ENCODE assay signal across 20 mouse cellular contexts in genomic region chr12:69156436-69156835, GRCm38 (mm10). TPM values are rescaled to one million over a fixed set of nuclear protein-coding genes. Genes with fewer than 3 reads are reported as not detected.
A peak's percentile ranks its signal among the peaks of the same experiment; 100 is the strongest.
DNase-seq lines count a peak whose midpoint lies in the region; ATAC-seq and TF ChIP-seq lines count a peak whose summit lies in the region.
"Had no signal": no experiment of that assay in that cellular context is flagged by ENCODE, and none has a peak within 500 bp of the region (broad histone marks: within the 10 kb centered on the region; RNA-seq: fewer than 3 reads in every experiment).

No protein-coding gene starts in this region.

- TF ChIP-seq CTCF in lung, embryonic 14.5 days (IDR thresholded peaks at IDR 0.05; ENCODE audit: low read depth) = no peak
- TF ChIP-seq CTCF in liver, postnatal 0 days (IDR thresholded peaks at IDR 0.05; ENCODE audit: low read depth) = no peak

- no peak overlapping the region for H3K4me2 ChIP-seq in lung, embryonic 14.5 days
- H3K4me2 ChIP-seq in liver, embryonic 13.5 days = peak overlapping the region; percentile 90
- H3K4me2 ChIP-seq in liver, postnatal 0 days (ENCODE audit: low read depth, low read length) = no peak overlapping the region
- no peak overlapping the region for H3K4me2 ChIP-seq in forebrain, embryonic 13.5 days
- H3K4me2 ChIP-seq: embryonic facial prominence, embryonic 12.5 days; hindbrain, embryonic 13.5 days had no signal

- no peaks in the 10 kb centered on the region for H3K9me3 ChIP-seq in lung, embryonic 14.5 days (ENCODE audit: low read depth, low read length)
- H3K9me3 ChIP-seq in liver, embryonic 13.5 days (replicated peaks) = no peaks in the 10 kb centered on the region
- H3K9me3 ChIP-seq in liver, postnatal 0 days (ENCODE audit: low read length) = no peaks in the 10 kb centered on the region
- H3K9me3 ChIP-seq in forebrain, embryonic 13.5 days (replicated peaks) = no peaks in the 10 kb centered on the region
- H3K9me3 ChIP-seq: embryonic facial prominence, embryonic 12.5 days; G1E; hindbrain, embryonic 13.5 days had no signal

- H3K4me1 ChIP-seq in lung, embryonic 14.5 days (ENCODE audit: insufficient read depth) = no peaks in the 10 kb centered on the region
- H3K4me1 ChIP-seq in liver, embryonic 13.5 days (replicated peaks) = peaks cover 23% of the 10 kb centered on the region
- H3K4me1 ChIP-seq in liver, postnatal 0 days (ENCODE audit: insufficient read depth) = peaks cover 15% of the 10 kb centered on the region
- H3K4me1 ChIP-seq in forebrain, embryonic 13.5 days = peaks cover 6% of the 10 kb centered on the region

- H3K27me3 ChIP-seq in lung, embryonic 14.5 days (ENCODE audit: insufficient read depth, low read length) = no peaks in the 10 kb centered on the region
- no peaks in the 10 kb centered on the region for H3K27me3 ChIP-seq in liver, embryonic 13.5 days
- H3K27me3 ChIP-seq in liver, postnatal 0 days (ENCODE audit: insufficient read depth, low read length) = no peaks in the 10 kb centered on the region
- H3K27me3 ChIP-seq in forebrain, embryonic 13.5 days = no peaks in the 10 kb centered on the region
- H3K27me3 ChIP-seq: embryonic facial prominence, embryonic 12.5 days; hindbrain, embryonic 13.5 days had no signal

- no peak overlapping the region for H3K4me3 ChIP-seq in lung, embryonic 14.5 days (ENCODE audit: low read depth, low read length)
- no peak overlapping the region for H3K4me3 ChIP-seq in liver, embryonic 13.5 days (replicated peaks)
- no peak overlapping the region for H3K4me3 ChIP-seq in liver, postnatal 0 days (ENCODE audit: low read depth, low read length)
- no peak overlapping the region for H3K4me3 ChIP-seq in forebrain, embryonic 13.5 days
- H3K4me3 ChIP-seq: embryonic facial prominence, embryonic 12.5 days; gastrocnemius, adult 2 months; hindbrain, embryonic 13.5 days had no signal

- TF ChIP-seq EP300 in liver, postnatal 0 days (IDR thresholded peaks at IDR 0.05; ENCODE audit: low read depth) = no peak

- H3K36me3 ChIP-seq in lung, embryonic 14.5 days (ENCODE audit: insufficient read depth) = peaks cover 28% of the 10 kb centered on the region
- peaks cover 23% of the 10 kb centered on the region for H3K36me3 ChIP-seq in liver, embryonic 13.5 days
- peaks cover 12% of the 10 kb centered on the region for H3K36me3 ChIP-seq in liver, postnatal 0 days (replicated peaks; ENCODE audit: insufficient read depth, low read length)
- peaks cover 23% of the 10 kb centered on the region for H3K36me3 ChIP-seq in forebrain, embryonic 13.5 days (ENCODE audit: poor library complexity, severe bottlenecking)

- peak; percentile 33 for DNase-seq in lung, embryonic 14.5 days
- no peak for DNase-seq in lung, postnatal 25 days (ENCODE audit: low spot score)
- DNase-seq in liver, embryonic 13.5 days = no peak
- DNase-seq in liver, postnatal 0 days = no peak
- DNase-seq in heart, adult 11 months = no peak
- DNase-seq: adrenal gland, postnatal 14 days; cerebellum, adult 11-12 months; cerebellum, adult 9-10 months; cerebellum, postnatal 25 days; gastrocnemius, adult 2 months; gastrocnemius, postnatal 25 days; heart, postnatal 10 days; heart, postnatal 4 days had no signal

- H3K9ac ChIP-seq in lung, embryonic 14.5 days = no peak overlapping the region
- 0 out of 2 replicates have a peak overlapping the region, but pooled peaks have one; percentile 96 for H3K9ac ChIP-seq in liver, embryonic 13.5 days
- H3K9ac ChIP-seq in liver, postnatal 0 days (replicated peaks) = no peak overlapping the region
- H3K9ac ChIP-seq in forebrain, embryonic 13.5 days = no peak overlapping the region
- H3K9ac ChIP-seq: embryonic facial prominence, embryonic 12.5 days; hindbrain, embryonic 13.5 days had no signal

- ATAC-seq in lung, embryonic 14.5 days (ENCODE audit: insufficient read depth) = no peak
- no peak for ATAC-seq in liver, embryonic 13.5 days (ENCODE audit: low read depth)
- ATAC-seq in liver, postnatal 0 days = no peak
- ATAC-seq in forebrain, embryonic 13.5 days = no peak
- ATAC-seq: activated CD4-positive, CD25-positive, alpha-beta regulatory T cell, adult 4 months; forebrain, embryonic 16.5 days; hindbrain, postnatal 0 days had no signal

- no peak overlapping the region for H3K27ac ChIP-seq in lung, embryonic 14.5 days (ENCODE audit: low read depth)
- H3K27ac ChIP-seq in liver, embryonic 13.5 days = peak overlapping the region; percentile 95
- H3K27ac ChIP-seq in liver, postnatal 0 days (ENCODE audit: low read depth) = peak overlapping the region; percentile 12; the same call in 1 of the 2 replicates
- H3K27ac ChIP-seq in forebrain, embryonic 13.5 days = no peak overlapping the region
- H3K27ac ChIP-seq: embryonic facial prominence, embryonic 12.5 days; gastrocnemius, adult 2 months; hindbrain, embryonic 13.5 days; hindbrain, postnatal 0 days had no signal

- 76% methylated on average over 4 of the region's 4 CpGs for WGBS in lung, embryonic 14.5 days
- 76% methylated on average over 4 of the region's 4 CpGs for WGBS in liver, embryonic 13.5 days (ENCODE audit: insufficient replicate concordance)
- 74% methylated on average over 4 of the region's 4 CpGs for WGBS in liver, postnatal 0 days (ENCODE audit: insufficient replicate concordance)
- WGBS in forebrain, embryonic 13.5 days = 85% methylated on average over 4 of the region's 4 CpGs

RNA-seq across cellular contexts. Expression of gene Rps29, which starts 2.5 kb away (rescaled TPM):
- polyA plus RNA-seq in lung, embryonic 14.5 days (2014; fragmentation: Nextera tagmentation; extraction: Ambion mirVana) = 1,824 and 2,015 TPM in 2 replicates
- polyA plus RNA-seq in liver, embryonic 13.5 days (2015; fragmentation: Nextera tagmentation; extraction: Ambion mirVana) = 1,343 and 1,574 TPM in 2 replicates
- polyA plus RNA-seq in liver, postnatal 0 days (2015; fragmentation: Nextera tagmentation; extraction: Ambion mirVana) = 1,274 and 1,279 TPM in 2 replicates
- polyA plus RNA-seq in forebrain, embryonic 13.5 days (2015; fragmentation: Nextera tagmentation; extraction: Ambion mirVana) = 1,496 and 1,783 TPM in 2 replicates

RNA-seq across cellular contexts. Expression of gene Lrr1, which starts 12.2 kb away (rescaled TPM):
- polyA plus RNA-seq in lung, embryonic 14.5 days (2014; fragmentation: Nextera tagmentation; extraction: Ambion mirVana) = 29.8 and 30.9 TPM in 2 replicates
- polyA plus RNA-seq in liver, embryonic 13.5 days (2015; fragmentation: Nextera tagmentation; extraction: Ambion mirVana) = 24.6 and 28.9 TPM in 2 replicates
- polyA plus RNA-seq in liver, postnatal 0 days (2015; fragmentation: Nextera tagmentation; extraction: Ambion mirVana) = 8.8 and 9.6 TPM in 2 replicates
- polyA plus RNA-seq in forebrain, embryonic 13.5 days (2015; fragmentation: Nextera tagmentation; extraction: Ambion mirVana) = 25.9 and 26.0 TPM in 2 replicates

RNA-seq across cellular contexts. Expression of gene Rpl36al, which starts 27.4 kb away (rescaled TPM):
- 591 and 633 TPM in 2 replicates for polyA plus RNA-seq in lung, embryonic 14.5 days (2014; fragmentation: Nextera tagmentation; extraction: Ambion mirVana)
- polyA plus RNA-seq in liver, embryonic 13.5 days (2015; fragmentation: Nextera tagmentation; extraction: Ambion mirVana) = 736 and 806 TPM in 2 replicates
- polyA plus RNA-seq in liver, postnatal 0 days (2015; fragmentation: Nextera tagmentation; extraction: Ambion mirVana) = 543 and 555 TPM in 2 replicates
- polyA plus RNA-seq in forebrain, embryonic 13.5 days (2015; fragmentation: Nextera tagmentation; extraction: Ambion mirVana) = 402 and 469 TPM in 2 replicates

RNA-seq across cellular contexts. Expression of gene Mgat2, which starts 27.5 kb away (rescaled TPM):
- 61.4 and 62.0 TPM in 2 replicates for polyA plus RNA-seq in lung, embryonic 14.5 days (2014; fragmentation: Nextera tagmentation; extraction: Ambion mirVana)
- 27.9 and 32.2 TPM in 2 replicates for polyA plus RNA-seq in liver, embryonic 13.5 days (2015; fragmentation: Nextera tagmentation; extraction: Ambion mirVana)
- 23.1 and 25.0 TPM in 2 replicates for polyA plus RNA-seq in liver, postnatal 0 days (2015; fragmentation: Nextera tagmentation; extraction: Ambion mirVana)
- polyA plus RNA-seq in forebrain, embryonic 13.5 days (2015; fragmentation: Nextera tagmentation; extraction: Ambion mirVana) = 28.6 and 29.3 TPM in 2 replicates

RNA-seq across cellular contexts. Expression of gene Gm49383, which starts 40.5 kb away (rescaled TPM):
- polyA plus RNA-seq in lung, embryonic 14.5 days (2014; fragmentation: Nextera tagmentation; extraction: Ambion mirVana) = 31.4 and 31.6 TPM in 2 replicates
- polyA plus RNA-seq in liver, embryonic 13.5 days (2015; fragmentation: Nextera tagmentation; extraction: Ambion mirVana) = 28.8 and 32.0 TPM in 2 replicates
- 9.1 and 10.2 TPM in 2 replicates for polyA plus RNA-seq in liver, postnatal 0 days (2015; fragmentation: Nextera tagmentation; extraction: Ambion mirVana)
- 37.0 TPM in 2 replicates for polyA plus RNA-seq in forebrain, embryonic 13.5 days (2015; fragmentation: Nextera tagmentation; extraction: Ambion mirVana)

Comparison
In these comparisons a context has a peak if more than half of its experiments do, and no peak if none do; other contexts are left out.
1. H3K27ac ChIP-seq: peak in liver, embryonic 13.5 days (single experiment) and liver, postnatal 0 days (single experiment); none in lung, embryonic 14.5 days (single experiment) and forebrain, embryonic 13.5 days (single experiment).